Mouse (Mus musculus) cerebellum, adult 2 months (tissue): ENCODE data around the gene Fam20a. TPM values are rescaled to one million over a fixed set of nuclear protein-coding genes. Genes with fewer than 3 reads are reported as not detected.

ENCODE experiments used
- DNase-seq, 2 experiments: peaks; one replicate each; pipeline ENCODE4 v3.0.0; 2021
- H3K27ac ChIP-seq: fragments of 200-500 bp; 2 replicates; pipeline ENCODE4 v1.5.1; 2012; ENCODE audit warnings: low read length, control low read depth, inconsistent platforms; ENCODE audit not compliant: insufficient read depth
- H3K27me3 ChIP-seq: fragments of 200-500 bp; 2 replicates; pipeline ENCODE4 v1.6.1; 2012; ENCODE audit warnings: inconsistent platforms, mild to moderate bottlenecking, low read length, moderate library complexity; ENCODE audit not compliant: control insufficient read depth, insufficient read depth
- H3K4me1 ChIP-seq: fragments of 200-500 bp; 2 replicates; pipeline ENCODE4 v1.6.1; 2011; ENCODE audit warnings: low read length; ENCODE audit not compliant: control insufficient read depth, insufficient read depth
- H3K4me3 ChIP-seq: fragments of 200-500 bp; replicated peaks from 2 replicates; pipeline ENCODE3; 2011; ENCODE audit warnings: mild to moderate bottlenecking, low read depth, low read length, control low read depth; ENCODE audit not compliant: insufficient read depth
- CTCF ChIP-seq: fragments of 200-500 bp; IDR thresholded peaks from 2 replicates; pipeline ENCODE4 v1.5.1; 2011; ENCODE audit warnings: low read depth, mild to moderate bottlenecking, control low read depth, low read length, moderate library complexity, borderline replicate concordance; ENCODE audit not compliant: insufficient read depth
- POLR2A ChIP-seq: fragments of 200-500 bp; IDR thresholded peaks from 2 replicates; pipeline ENCODE4 v1.6.1; 2011; ENCODE audit warnings: low read length, control low read depth, borderline replicate concordance; ENCODE audit not compliant: insufficient read depth
- WGBS: fragments of 180-500 bp; shearing (Covaris S2); methylation state at CpG from one replicate; pipeline ENCODE4 v1.1.7; 2018; 5-methylcytosine and 5-hydroxymethylcytosine counted together
- polyA plus RNA-seq: library from polyadenylated mRNA; depleted of rRNA; stranded (reverse); fragments of >200 nt; gene quantifications from 2 replicates; pipeline ENCODE4 v1.2.3, GENCODE M21; 2012

Gene Fam20a
- polyA plus RNA-seq, 1 experiment = 22.3 TPM

- 1% methylated on average over 40 of the region's 40 CpGs for WGBS
- Histone ChIP-seq H3K27me3 (no peaks in the 10 kb centered on the region; the same call in 1 of the 2 replicates), H3K27ac (peak overlapping the region; percentile 41; the same call in 1 of the 2 replicates), H3K4me3 (peak overlapping the region; percentile 48), H3K4me1 (no peaks in the 10 kb centered on the region; the same call in 1 of the 2 replicates)
- peak in 1 of 2 experiments; percentile 21 for DNase-seq
- TF ChIP-seq CTCF = no peak
- TF ChIP-seq POLR2A = no peak
Measured at GRCm38 (mm10) chr11:109721320-109721780, 729 bp downstream of the Fam20a start.

- TF ChIP-seq CTCF (no peak), POLR2A (no peak)
- no peaks in the 10 kb centered on the region; the same call in 1 of the 2 replicates for H3K4me1 ChIP-seq
- H3K27ac ChIP-seq = peak overlapping the region; percentile 41; the same call in 1 of the 2 replicates
- DNase-seq = peak in 1 of 2 experiments; percentile 13
- no peaks in the 10 kb centered on the region; the same call in 1 of the 2 replicates for H3K27me3 ChIP-seq
- 28% methylated on average over 12 of the region's 12 CpGs for WGBS
- H3K4me3 ChIP-seq = no peak overlapping the region
Measured at GRCm38 (mm10) chr11:109720809-109721319, 1.2 kb downstream of the Fam20a start.

- 81% methylated on average over 3 of the region's 3 CpGs for WGBS
- no peak for DNase-seq
- no peak overlapping the region for H3K27ac ChIP-seq
- H3K4me1 ChIP-seq = peaks cover 2% of the 10 kb centered on the region; the same call in 1 of the 2 replicates
- no peaks in the 10 kb centered on the region; the same call in 1 of the 2 replicates for H3K27me3 ChIP-seq
- H3K4me3 ChIP-seq = no peak overlapping the region
- TF ChIP-seq POLR2A = no peak
- TF ChIP-seq CTCF = no peak
Measured at GRCm38 (mm10) chr11:109719399-109719798, 2.7 kb downstream of the Fam20a start.

GRCm38 (mm10) chr11:109717966-109718895 is 3.8 kb downstream of the Fam20a start:
- TF ChIP-seq POLR2A (no peak), CTCF (no peak)

GRCm38 (mm10) chr11:109717448-109717847 is 4.6 kb downstream of the Fam20a start:
- H3K4me1 ChIP-seq = peaks cover 7% of the 10 kb centered on the region; the same call in 1 of the 2 replicates
- H3K4me3 ChIP-seq = no peak overlapping the region
- WGBS = 41% methylated on average over 5 of the region's 5 CpGs
- peak in 1 of 2 experiments; percentile 12 for DNase-seq
- no peaks in the 10 kb centered on the region; the same call in 1 of the 2 replicates for H3K27me3 ChIP-seq
- no peak for TF ChIP-seq POLR2A
- TF ChIP-seq CTCF = no peak
- H3K27ac ChIP-seq = no peak overlapping the region

More at GRCm38 (mm10) chr11:109717966-109718895, 3.8 kb downstream of the Fam20a start:
- no peak overlapping the region for H3K4me3 ChIP-seq
- H3K27ac ChIP-seq = no peak overlapping the region
- 71% methylated on average over 15 of the region's 15 CpGs for whole genome bisulfite sequencing
- DNase-seq = no peak
- peaks cover 7% of the 10 kb centered on the region; the same call in 1 of the 2 replicates for H3K4me1 ChIP-seq
- no peaks in the 10 kb centered on the region; the same call in 1 of the 2 replicates for H3K27me3 ChIP-seq

- Histone ChIP-seq H3K4me1 (peaks cover 7% of the 10 kb centered on the region; the same call in 1 of the 2 replicates), H3K27ac (no peak overlapping the region), H3K27me3 (no peaks in the 10 kb centered on the region; the same call in 1 of the 2 replicates), H3K4me3 (no peak overlapping the region)
- peak in 1 of 2 experiments; percentile 10 for DNase-seq
- WGBS = 43% methylated on average over 7 of the region's 7 CpGs
- TF ChIP-seq POLR2A (no peak), CTCF (no peak)
Measured at GRCm38 (mm10) chr11:109716981-109717380, 5.1 kb downstream of the Fam20a start.

- 93% methylated on average over 12 of the region's 12 CpGs for WGBS
- Histone ChIP-seq H3K27me3 (no peaks in the 10 kb centered on the region), H3K4me1 (peaks cover 7% of the 10 kb centered on the region; the same call in 1 of the 2 replicates), H3K27ac (no peak overlapping the region), H3K4me3 (no peak overlapping the region)
- TF ChIP-seq POLR2A = no peak
- no peak for TF ChIP-seq CTCF
- no peak for DNase-seq
Measured at GRCm38 (mm10) chr11:109715311-109715781, 6.7 kb downstream of the Fam20a start.
